Mouse (Mus musculus) embryonic fibroblast, embryonic 13.5 days (primary cell): Measurements from ENCODE around the gene Vmn1r101.
"Not testable (repeated sequence)": the region's sequence is repeated elsewhere in the genome, so short reads cannot be mapped to it uniquely, and the experiment has no call there.

ENCODE experiments used
- CTCF ChIP-seq: IDR thresholded peaks from 2 replicates; pipeline ENCODE4 v1.5.1; 2011; ENCODE audit warnings: mild to moderate bottlenecking, control low read depth, low read length, moderate library complexity, borderline replicate concordance; ENCODE audit not compliant: insufficient read depth
- POLR2A ChIP-seq: IDR thresholded peaks from 2 replicates; pipeline ENCODE4 v1.6.1; 2011; ENCODE audit warnings: low read depth, mild to moderate bottlenecking, control low read depth, low read length, moderate library complexity

GRCm38 (mm10) chr7:20442493-20442892 lies at the start of gene Vmn1r101:
- not testable (repeated sequence) for TF ChIP-seq POLR2A, CTCF
